Mouse (Mus musculus): ENCODE data around the gene Nectin1.

Gene Nectin1

GRCm38 (mm10) chr9:43741277-43741676 is 2.5 kb upstream of the Nectin1 start:
- DNase-seq (ENCODE audit: low spot score in 2 of 2), result no peak

GRCm38 (mm10) chr9:43742066-43742465 is 1.7 kb upstream of the Nectin1 start:
- no peak for DNase-seq (ENCODE audit: low spot score in 2 of 2)

- no peak for DNase-seq (ENCODE audit: low spot score in 2 of 2)
Measured at GRCm38 (mm10) chr9:43742902-43743646, 710 bp upstream of the Nectin1 start.

- DNase-seq (ENCODE audit: low spot score in 2 of 2), result no peak
Measured at GRCm38 (mm10) chr9:43744138-43744981, 576 bp downstream of the Nectin1 start.

- DNase-seq (ENCODE audit: low spot score in 2 of 2), result no peak
Measured at GRCm38 (mm10) chr9:43745051-43745792, 1.4 kb downstream of the Nectin1 start.

- DNase-seq (ENCODE audit: low spot score in 2 of 2), result no peak
Measured at GRCm38 (mm10) chr9:43745951-43746703, 2.3 kb downstream of the Nectin1 start.

GRCm38 (mm10) chr9:43747710-43748109 is 3.9 kb downstream of the Nectin1 start:
- DNase-seq (ENCODE audit: low spot score in 2 of 2), result no peak

- DNase-seq (ENCODE audit: low spot score in 2 of 2), result no peak
Measured at GRCm38 (mm10) chr9:43748519-43748918, 4.7 kb downstream of the Nectin1 start.

- DNase-seq (ENCODE audit: low spot score in 2 of 2), result no peak
Measured at GRCm38 (mm10) chr9:43750053-43750452, 6.3 kb downstream of the Nectin1 start.

- no peak for DNase-seq (ENCODE audit: low spot score in 2 of 2)
Measured at GRCm38 (mm10) chr9:43751111-43751510, 7.3 kb downstream of the Nectin1 start.

- DNase-seq (ENCODE audit: low spot score in 2 of 2), result no peak
Measured at GRCm38 (mm10) chr9:43753481-43753880, 9.7 kb downstream of the Nectin1 start.

GRCm38 (mm10) chr9:43754083-43754482 is 10.3 kb downstream of the Nectin1 start:
- DNase-seq (ENCODE audit: low spot score in 2 of 2), result no peak

- DNase-seq (ENCODE audit: low spot score in 2 of 2), result no peak
Measured at GRCm38 (mm10) chr9:43754768-43755197, 11.0 kb downstream of the Nectin1 start.

- DNase-seq (ENCODE audit: low spot score in 2 of 2), result no peak
Measured at GRCm38 (mm10) chr9:43755464-43755863, 11.7 kb downstream of the Nectin1 start.

GRCm38 (mm10) chr9:43755928-43756327 is 12.1 kb downstream of the Nectin1 start:
- DNase-seq (ENCODE audit: low spot score in 2 of 2), result no peak

GRCm38 (mm10) chr9:43757225-43757624 is 13.4 kb downstream of the Nectin1 start:
- DNase-seq (ENCODE audit: low spot score in 2 of 2), result no peak

- DNase-seq (ENCODE audit: low spot score in 2 of 2), result no peak
Measured at GRCm38 (mm10) chr9:43757972-43758965, 14.5 kb downstream of the Nectin1 start.

GRCm38 (mm10) chr9:43760078-43760477 is 16.3 kb downstream of the Nectin1 start:
- no peak for DNase-seq (ENCODE audit: low spot score in 2 of 2)

- DNase-seq (ENCODE audit: low spot score in 2 of 2), result no peak
Measured at GRCm38 (mm10) chr9:43761181-43761820, 17.5 kb downstream of the Nectin1 start.

GRCm38 (mm10) chr9:43761941-43762340 is 18.2 kb downstream of the Nectin1 start:
- DNase-seq (ENCODE audit: low spot score in 2 of 2), result peak in 1 of 2 experiments; percentile 10
